Mouse (Mus musculus) erythroblast, embryonic 14.5 days (primary cell): ENCODE results near the gene Zbtb46. TPM values are rescaled to one million over a fixed set of nuclear protein-coding genes. Genes with fewer than 3 reads are reported as not detected.

ENCODE experiments used
- H3K27me3 ChIP-seq: 2 replicates; pipeline ENCODE4 v1.6.1; 2012; ENCODE audit warnings: inconsistent platforms; ENCODE audit not compliant: control insufficient read depth
- H3K36me3 ChIP-seq: 2 replicates; pipeline ENCODE4 v1.6.1; 2012; ENCODE audit warnings: mild to moderate bottlenecking, inconsistent platforms; ENCODE audit not compliant: control insufficient read depth
- H3K4me1 ChIP-seq: 2 replicates; pipeline ENCODE4 v1.6.1; 2012; ENCODE audit warnings: inconsistent platforms; ENCODE audit not compliant: control insufficient read depth
- H3K4me3 ChIP-seq: replicated peaks from 2 replicates; pipeline ENCODE3; 2012; ENCODE audit warnings: moderate library complexity, mild to moderate bottlenecking, inconsistent platforms
- H3K9me3 ChIP-seq: 2 replicates; pipeline ENCODE4 v1.6.1; 2012; ENCODE audit warnings: low read length, inconsistent platforms, mixed read lengths; ENCODE audit not compliant: control insufficient read depth
- GATA1 ChIP-seq: IDR thresholded peaks from 2 replicates; pipeline ENCODE4 v1.6.1; 2012; ENCODE audit warnings: low read length, inconsistent platforms, mixed read lengths
- TAL1 ChIP-seq: IDR thresholded peaks from 3 replicates; pipeline ENCODE4 v1.6.1; 2012; ENCODE audit warnings: low read length, inconsistent platforms, mixed read lengths
- polyA plus RNA-seq: library from polyadenylated mRNA; stranded (reverse); fragments of >175 nt; gene quantifications from 2 replicates; pipeline ENCODE4 v1.2.3, GENCODE M21; 2012

Gene Zbtb46
- polyA plus RNA-seq, 1 experiment: 0.26 TPM

- peaks cover 6% of the 10 kb centered on the region for H3K9me3 ChIP-seq
- H3K36me3 ChIP-seq: peaks cover 16% of the 10 kb centered on the region
- peaks cover 34% of the 10 kb centered on the region for H3K27me3 ChIP-seq
- no peak for TF ChIP-seq GATA1
- no peak for TF ChIP-seq TAL1
- no peak overlapping the region for H3K4me3 ChIP-seq
- peaks cover 25% of the 10 kb centered on the region for H3K4me1 ChIP-seq
These were observed 6.0 kb downstream of the Zbtb46 start for GRCm38 (mm10) chr2:181453274-181453673.

GRCm38 (mm10) chr2:181452181-181452580 lies 7.0 kb downstream of the Zbtb46 start:
- peaks cover 23% of the 10 kb centered on the region for H3K27me3 ChIP-seq
- H3K4me3 ChIP-seq: no peak overlapping the region
- TF ChIP-seq GATA1 (no peak), TAL1 (no peak)
- peaks cover 18% of the 10 kb centered on the region for H3K4me1 ChIP-seq
- peaks cover 16% of the 10 kb centered on the region for H3K36me3 ChIP-seq
- H3K9me3 ChIP-seq: peaks cover 6% of the 10 kb centered on the region

- H3K4me3 ChIP-seq: no peak overlapping the region
- no peaks in the 10 kb centered on the region for H3K9me3 ChIP-seq
- H3K36me3 ChIP-seq: peaks cover 4% of the 10 kb centered on the region
- no peaks in the 10 kb centered on the region; the same call in 1 of the 2 replicates for H3K27me3 ChIP-seq
- TF ChIP-seq GATA1: no peak
- TF ChIP-seq TAL1: no peak
- peaks cover 4% of the 10 kb centered on the region; the same call in 1 of the 2 replicates for H3K4me1 ChIP-seq
These were observed 16.2 kb downstream of the Zbtb46 start for GRCm38 (mm10) chr2:181443016-181443415.

- TF ChIP-seq TAL1 (no peak), GATA1 (no peak)
- no peaks in the 10 kb centered on the region for H3K36me3 ChIP-seq
- H3K4me3 ChIP-seq: no peak overlapping the region
- H3K4me1 ChIP-seq: peaks cover 13% of the 10 kb centered on the region
- H3K9me3 ChIP-seq: no peaks in the 10 kb centered on the region
- no peaks in the 10 kb centered on the region; the same call in 1 of the 2 replicates for H3K27me3 ChIP-seq
These were observed 21.1 kb downstream of the Zbtb46 start for GRCm38 (mm10) chr2:181438176-181438575.

- no peak for TF ChIP-seq GATA1
- TF ChIP-seq TAL1: no peak
- peaks cover 13% of the 10 kb centered on the region for H3K4me1 ChIP-seq
- no peaks in the 10 kb centered on the region for H3K36me3 ChIP-seq
- no peaks in the 10 kb centered on the region; the same call in 1 of the 2 replicates for H3K27me3 ChIP-seq
- no peaks in the 10 kb centered on the region for H3K9me3 ChIP-seq
- H3K4me3 ChIP-seq: no peak overlapping the region
These were observed 23.0 kb downstream of the Zbtb46 start for GRCm38 (mm10) chr2:181436246-181436645.

- H3K36me3 ChIP-seq: peaks cover 40% of the 10 kb centered on the region
- H3K4me3 ChIP-seq: no peak overlapping the region
- H3K9me3 ChIP-seq: no peaks in the 10 kb centered on the region
- TF ChIP-seq GATA1 (no peak), TAL1 (no peak)
- peaks cover 69% of the 10 kb centered on the region for H3K4me1 ChIP-seq
- H3K27me3 ChIP-seq: no peaks in the 10 kb centered on the region
These were observed 35.4 kb downstream of the Zbtb46 start for GRCm38 (mm10) chr2:181423834-181424233.

GRCm38 (mm10) chr2:181420903-181421638 lies 38.2 kb downstream of the Zbtb46 start:
- Histone ChIP-seq H3K4me1 (peaks cover 84% of the 10 kb centered on the region), H3K27me3 (no peaks in the 10 kb centered on the region), H3K9me3 (no peaks in the 10 kb centered on the region), H3K36me3 (peaks cover 52% of the 10 kb centered on the region), H3K4me3 (peak overlapping the region; percentile 15)
- TF ChIP-seq GATA1 (peak; percentile 65; the same call in 1 of the 2 replicates), TAL1 (peak; percentile 72)

GRCm38 (mm10) chr2:181420426-181420825 lies 38.8 kb downstream of the Zbtb46 start:
- no peak overlapping the region for H3K4me3 ChIP-seq
- no peaks in the 10 kb centered on the region for H3K9me3 ChIP-seq
- TF ChIP-seq TAL1: no peak
- peak; percentile 72 for TF ChIP-seq GATA1
- peaks cover 84% of the 10 kb centered on the region for H3K4me1 ChIP-seq
- no peaks in the 10 kb centered on the region for H3K27me3 ChIP-seq
- peaks cover 56% of the 10 kb centered on the region for H3K36me3 ChIP-seq

- TF ChIP-seq GATA1 (peak; percentile 47; the same call in 1 of the 2 replicates), TAL1 (peak; percentile 46; the same call in 1 of the 3 replicates)
- H3K9me3 ChIP-seq: no peaks in the 10 kb centered on the region
- H3K4me1 ChIP-seq: peaks cover 78% of the 10 kb centered on the region
- no peaks in the 10 kb centered on the region for H3K27me3 ChIP-seq
- peak overlapping the region; percentile 9 for H3K4me3 ChIP-seq
- H3K36me3 ChIP-seq: peaks cover 60% of the 10 kb centered on the region
These were observed 39.9 kb downstream of the Zbtb46 start for GRCm38 (mm10) chr2:181419359-181419758.

- no peak for TF ChIP-seq GATA1
- no peak for TF ChIP-seq TAL1
- H3K27me3 ChIP-seq: no peaks in the 10 kb centered on the region
- H3K9me3 ChIP-seq: no peaks in the 10 kb centered on the region
- H3K36me3 ChIP-seq: peaks cover 42% of the 10 kb centered on the region
- H3K4me3 ChIP-seq: no peak overlapping the region
- H3K4me1 ChIP-seq: peaks cover 54% of the 10 kb centered on the region
These were observed 43.3 kb downstream of the Zbtb46 start for GRCm38 (mm10) chr2:181415945-181416344.
